Mouse (Mus musculus): ENCODE measurements around the gene C5ar2. TPM values are rescaled to one million over a fixed set of nuclear protein-coding genes. Genes with fewer than 3 reads are reported as not detected.
"Not testable (repeated sequence)": the region's sequence is repeated elsewhere in the genome, so short reads cannot be mapped to it uniquely, and the experiment has no call there.

The C5ar2 gene
- polyA plus RNA-seq, 1 experiment from 2014 or later, result not detected

- ATAC-seq (ENCODE audit: low FRiP score, low TSS enrichment), result no peak
- no peak overlapping the region for H3K4me3 ChIP-seq (replicated peaks; ENCODE audit: low read depth, low read length)
- no peak for DNase-seq
- H3K9ac ChIP-seq (replicated peaks; ENCODE audit: low read length), result no peak overlapping the region
- H3K27ac ChIP-seq (replicated peaks; ENCODE audit: low read depth, low read length), result no peak overlapping the region
- 92% methylated on average over 11 of the region's 11 CpGs for WGBS
- H3K36me3 ChIP-seq (ENCODE audit: control insufficient read depth, insufficient read depth, low read length), result peaks cover 70% of the 10 kb centered on the region
- H3K27me3 ChIP-seq (ENCODE audit: control insufficient read depth, insufficient read depth, low read length), result no peaks in the 10 kb centered on the region
- H3K4me1 ChIP-seq (ENCODE audit: control insufficient read depth, insufficient read depth, low read length), result no peaks in the 10 kb centered on the region
- no peak overlapping the region for H3K4me2 ChIP-seq (ENCODE audit: low read length)
- H3K9me3 ChIP-seq (ENCODE audit: control insufficient read depth, low read length), result no peaks in the 10 kb centered on the region
These were observed 36.8 kb upstream of the C5ar2 start for GRCm38 (mm10) chr7:16280721-16281120.

- H3K9me3 ChIP-seq (ENCODE audit: control insufficient read depth, low read length), result no peaks in the 10 kb centered on the region
- DNase-seq (no peak), ATAC-seq (ENCODE audit: low FRiP score, low TSS enrichment) (no peak)
- H3K27ac ChIP-seq (replicated peaks; ENCODE audit: low read depth, low read length), result no peak overlapping the region
- no peaks in the 10 kb centered on the region for H3K27me3 ChIP-seq (ENCODE audit: control insufficient read depth, insufficient read depth, low read length)
- no peak overlapping the region for H3K4me2 ChIP-seq (ENCODE audit: low read length)
- H3K9ac ChIP-seq (replicated peaks; ENCODE audit: low read length), result no peak overlapping the region
- H3K4me3 ChIP-seq (replicated peaks; ENCODE audit: low read depth, low read length), result no peak overlapping the region
- H3K4me1 ChIP-seq (ENCODE audit: control insufficient read depth, insufficient read depth, low read length), result peaks cover 22% of the 10 kb centered on the region
- 86% methylated on average over 10 of the region's 10 CpGs for WGBS
- peaks cover 43% of the 10 kb centered on the region for H3K36me3 ChIP-seq (ENCODE audit: control insufficient read depth, insufficient read depth, low read length)
These were observed 31.3 kb upstream of the C5ar2 start for GRCm38 (mm10) chr7:16274922-16275890.

GRCm38 (mm10) chr7:16273766-16274140 lies 29.8 kb upstream of the C5ar2 start:
- H3K4me3 ChIP-seq (replicated peaks; ENCODE audit: low read depth, low read length), result peak overlapping the region; percentile 78
- no peaks in the 10 kb centered on the region for H3K9me3 ChIP-seq (ENCODE audit: control insufficient read depth, low read length)
- peak; percentile 80 for DNase-seq
- WGBS, result under 1% methylated on average over 18 of the region's 18 CpGs
- H3K9ac ChIP-seq (replicated peaks; ENCODE audit: low read length), result peak overlapping the region; percentile 88
- peak overlapping the region; percentile 88 for H3K4me2 ChIP-seq (ENCODE audit: low read length)
- H3K27ac ChIP-seq (replicated peaks; ENCODE audit: low read depth, low read length), result peak overlapping the region; percentile 95
- H3K27me3 ChIP-seq (ENCODE audit: control insufficient read depth, insufficient read depth, low read length), result no peaks in the 10 kb centered on the region
- H3K36me3 ChIP-seq (ENCODE audit: control insufficient read depth, insufficient read depth, low read length), result peaks cover 37% of the 10 kb centered on the region
- ATAC-seq (ENCODE audit: low FRiP score, low TSS enrichment), result peak; percentile 63
- peaks cover 22% of the 10 kb centered on the region for H3K4me1 ChIP-seq (ENCODE audit: control insufficient read depth, insufficient read depth, low read length)

GRCm38 (mm10) chr7:16273081-16273765 lies 29.3 kb upstream of the C5ar2 start, which contains the start of gene Inafm1:
TSS of gene Inafm1 (minus strand) at chr7:16273617.
- Histone ChIP-seq H3K4me2 (ENCODE audit: low read length) (peak within 1 kb of the TSS; percentile 88), H3K27ac (replicated peaks; ENCODE audit: low read depth, low read length) (peak within 1 kb of the TSS; percentile 95), H3K9me3 (ENCODE audit: control insufficient read depth, low read length) (no peaks in the 10 kb centered on the region), H3K36me3 (ENCODE audit: control insufficient read depth, insufficient read depth, low read length) (peaks cover 33% of the 10 kb centered on the region), H3K4me1 (ENCODE audit: control insufficient read depth, insufficient read depth, low read length) (peaks cover 22% of the 10 kb centered on the region), H3K9ac (replicated peaks; ENCODE audit: low read length) (peak within 1 kb of the TSS; percentile 88), H3K27me3 (ENCODE audit: control insufficient read depth, insufficient read depth, low read length) (no peaks in the 10 kb centered on the region), H3K4me3 (replicated peaks; ENCODE audit: low read depth, low read length) (peak within 1 kb of the TSS; percentile 78)
- ATAC-seq (ENCODE audit: low FRiP score, low TSS enrichment) (peak; percentile 90), DNase-seq (peak; percentile 95)
- 1% methylated on average over 47 of the region's 49 CpGs for WGBS

GRCm38 (mm10) chr7:16272681-16273080 lies 28.7 kb upstream of the C5ar2 start:
- Histone ChIP-seq H3K4me1 (ENCODE audit: control insufficient read depth, insufficient read depth, low read length) (peaks cover 22% of the 10 kb centered on the region), H3K27ac (replicated peaks; ENCODE audit: low read depth, low read length) (peak overlapping the region; percentile 95), H3K36me3 (ENCODE audit: control insufficient read depth, insufficient read depth, low read length) (peaks cover 27% of the 10 kb centered on the region), H3K27me3 (ENCODE audit: control insufficient read depth, insufficient read depth, low read length) (no peaks in the 10 kb centered on the region), H3K4me3 (replicated peaks; ENCODE audit: low read depth, low read length) (peak overlapping the region; percentile 78), H3K9me3 (ENCODE audit: control insufficient read depth, low read length) (no peaks in the 10 kb centered on the region), H3K9ac (replicated peaks; ENCODE audit: low read length) (peak overlapping the region; percentile 88), H3K4me2 (ENCODE audit: low read length) (peak overlapping the region; percentile 88)
- DNase-seq (peak; percentile 84), ATAC-seq (ENCODE audit: low FRiP score, low TSS enrichment) (peak; percentile 73)
- under 1% methylated on average over 43 of the region's 46 CpGs for WGBS

- H3K4me1 ChIP-seq (ENCODE audit: control insufficient read depth, insufficient read depth, low read length), result peaks cover 22% of the 10 kb centered on the region
- H3K36me3 ChIP-seq (ENCODE audit: control insufficient read depth, insufficient read depth, low read length), result peaks cover 13% of the 10 kb centered on the region
- DNase-seq (no peak), ATAC-seq (ENCODE audit: low FRiP score, low TSS enrichment) (no peak)
- H3K27me3 ChIP-seq (ENCODE audit: control insufficient read depth, insufficient read depth, low read length), result no peaks in the 10 kb centered on the region
- no peaks in the 10 kb centered on the region for H3K9me3 ChIP-seq (ENCODE audit: control insufficient read depth, low read length)
- no peak overlapping the region for H3K27ac ChIP-seq (replicated peaks; ENCODE audit: low read depth, low read length)
- peak overlapping the region; percentile 88 for H3K4me2 ChIP-seq (ENCODE audit: low read length)
- 47% methylated on average over 1 of the region's 1 CpGs for WGBS
- H3K9ac ChIP-seq (replicated peaks; ENCODE audit: low read length), result 0 out of 2 replicates have a peak overlapping the region, but pooled peaks have one; percentile 88
- no peak overlapping the region for H3K4me3 ChIP-seq (replicated peaks; ENCODE audit: low read depth, low read length)
These were observed 27.2 kb upstream of the C5ar2 start for GRCm38 (mm10) chr7:16271139-16271538.

GRCm38 (mm10) chr7:16266593-16266992 lies 22.6 kb upstream of the C5ar2 start:
- H3K4me1 ChIP-seq (ENCODE audit: control insufficient read depth, insufficient read depth, low read length); H3K27me3 ChIP-seq (ENCODE audit: control insufficient read depth, insufficient read depth, low read length); H3K9me3 ChIP-seq (ENCODE audit: control insufficient read depth, low read length); H3K36me3 ChIP-seq (ENCODE audit: control insufficient read depth, insufficient read depth, low read length); H3K9ac ChIP-seq (replicated peaks; ENCODE audit: low read length); H3K4me2 ChIP-seq (ENCODE audit: low read length); ATAC-seq (ENCODE audit: low FRiP score, low TSS enrichment); DNase-seq; H3K27ac ChIP-seq (replicated peaks; ENCODE audit: low read depth, low read length); H3K4me3 ChIP-seq (replicated peaks; ENCODE audit: low read depth, low read length): not testable (repeated sequence)
- WGBS, result 94% methylated on average over 7 of the region's 7 CpGs

GRCm38 (mm10) chr7:16265856-16266255 lies 21.9 kb upstream of the C5ar2 start:
- H3K4me3 ChIP-seq (replicated peaks; ENCODE audit: low read depth, low read length), result no peak overlapping the region
- no peak overlapping the region for H3K4me2 ChIP-seq (ENCODE audit: low read length)
- no peaks in the 10 kb centered on the region for H3K4me1 ChIP-seq (ENCODE audit: control insufficient read depth, insufficient read depth, low read length)
- 90% methylated on average over 11 of the region's 11 CpGs for WGBS
- no peaks in the 10 kb centered on the region for H3K27me3 ChIP-seq (ENCODE audit: control insufficient read depth, insufficient read depth, low read length)
- H3K9me3 ChIP-seq (ENCODE audit: control insufficient read depth, low read length), result peaks cover 5% of the 10 kb centered on the region; the same call in 1 of the 2 replicates
- ATAC-seq (ENCODE audit: low FRiP score, low TSS enrichment) (no peak), DNase-seq (no peak)
- H3K27ac ChIP-seq (replicated peaks; ENCODE audit: low read depth, low read length), result no peak overlapping the region
- no peak overlapping the region for H3K9ac ChIP-seq (replicated peaks; ENCODE audit: low read length)
- H3K36me3 ChIP-seq (ENCODE audit: control insufficient read depth, insufficient read depth, low read length), result no peaks in the 10 kb centered on the region
